Mouse (Mus musculus): ENCODE data around the gene Jak1. TPM values are rescaled to one million over a fixed set of nuclear protein-coding genes. Genes with fewer than 3 reads are reported as not detected.

Jak1 gene
- polyA plus RNA-seq, 3 experiments from 2014 or later = 317 to 371 (median 344) TPM

DNA sequence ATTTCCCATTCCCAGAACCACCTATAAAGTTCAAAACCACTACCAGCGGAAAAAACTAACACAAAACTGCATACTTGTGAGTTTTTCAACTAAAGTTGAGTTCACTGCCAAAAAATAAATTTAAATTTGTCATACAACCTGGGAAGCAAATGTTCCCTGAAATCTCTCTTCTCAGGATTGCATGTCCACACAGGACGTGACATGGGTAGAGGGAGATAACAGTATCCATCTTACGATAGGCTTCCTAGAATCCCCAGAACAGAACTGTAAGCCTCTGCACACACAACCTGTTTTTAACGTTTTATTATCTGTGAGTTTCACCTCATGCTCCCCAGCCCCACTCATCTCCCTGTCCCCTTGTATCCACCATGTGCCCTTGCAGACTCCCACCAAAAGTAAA is 26.5 kb downstream of the Jak1 start:
- ATAC-seq = no peak

DNA sequence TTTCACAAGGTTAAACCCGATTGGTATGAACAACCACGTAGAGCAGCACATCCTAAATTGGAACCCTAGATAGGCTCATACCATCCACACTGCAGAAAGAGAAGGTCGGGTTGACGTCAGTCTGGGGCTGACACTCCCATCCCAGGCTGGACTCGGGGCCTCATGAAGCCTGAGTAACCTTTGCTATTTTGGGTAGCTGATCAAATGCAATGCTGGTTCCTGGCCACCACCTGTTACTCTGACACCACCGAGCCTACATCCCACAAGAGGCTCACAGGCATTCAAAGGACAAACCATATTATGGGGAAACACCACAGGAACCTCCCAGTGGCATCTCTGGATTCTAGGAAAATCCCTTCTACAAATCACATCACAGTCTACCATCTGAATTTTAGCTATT is 28.3 kb downstream of the Jak1 start:
- no peak for ATAC-seq

- no peak for ATAC-seq
Measured at GRCm38 (mm10) chr4:101235964-101236363, 29.1 kb downstream of the Jak1 start.

- no peak for ATAC-seq
Measured at GRCm38 (mm10) chr4:101234753-101235152, 30.3 kb downstream of the Jak1 start.

- ATAC-seq = no peak
Measured at GRCm38 (mm10) chr4:101234332-101234731, 30.8 kb downstream of the Jak1 start.

DNA sequence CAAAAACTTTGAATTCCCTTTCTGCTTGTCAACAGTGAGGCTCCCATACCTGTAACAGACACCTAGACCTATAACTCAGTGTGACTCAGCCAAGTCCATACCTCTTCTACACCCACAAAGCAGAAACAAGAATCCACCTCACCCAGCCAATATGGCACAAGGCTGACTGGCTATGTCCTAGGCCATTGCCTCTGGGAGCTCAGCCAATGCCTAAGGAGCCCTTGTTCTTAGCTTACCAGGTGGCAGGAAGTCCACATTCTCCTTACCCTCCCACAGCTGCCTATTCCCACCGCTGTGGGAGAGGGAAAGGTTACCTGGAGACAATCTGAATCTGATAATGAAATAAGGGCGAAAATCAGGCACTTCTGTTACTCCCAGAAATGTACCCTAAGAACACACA is 34.5 kb downstream of the Jak1 start:
- ATAC-seq = no peak

DNA sequence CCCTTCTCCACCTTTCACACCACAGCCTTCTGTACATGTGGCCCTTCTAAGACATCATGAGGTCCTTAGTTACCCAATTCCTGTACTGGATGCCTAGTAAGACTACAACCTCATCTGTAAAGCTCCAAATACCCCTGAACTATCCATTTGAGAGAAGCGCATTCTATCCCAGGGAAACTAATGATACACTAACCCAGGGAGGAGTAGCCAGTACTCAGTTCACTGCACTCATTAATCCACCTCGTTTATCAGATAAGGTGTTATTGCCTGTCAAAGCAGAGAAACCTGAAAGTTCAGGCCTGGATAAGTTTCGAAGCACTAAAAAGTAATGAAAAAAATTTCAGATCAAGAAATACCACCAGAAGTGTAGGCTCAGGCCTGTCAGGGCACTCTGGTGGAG is 37.7 kb downstream of the Jak1 start:
- no peak for ATAC-seq

DNA sequence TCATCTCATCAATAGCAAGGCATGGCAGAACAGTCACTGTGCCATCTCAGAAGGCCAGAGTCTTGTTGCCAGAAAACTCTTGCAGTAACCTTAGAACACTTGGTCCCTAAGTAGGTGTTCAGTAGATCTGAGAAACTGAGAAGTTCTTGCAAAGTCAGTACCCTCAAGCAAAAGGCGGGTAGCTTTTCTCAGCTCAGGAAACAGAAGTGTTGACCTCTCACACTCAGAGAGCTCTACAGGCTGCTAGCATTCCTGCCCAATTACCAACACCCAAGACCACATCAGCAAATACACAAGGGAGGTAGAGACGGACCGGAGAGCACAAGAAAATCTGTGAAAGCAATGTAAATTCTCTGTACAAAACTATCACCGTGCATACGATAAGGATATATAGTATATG is 39.1 kb downstream of the Jak1 start:
- ATAC-seq = no peak

- no peak for ATAC-seq
Measured at GRCm38 (mm10) chr4:101220946-101221345, 44.1 kb downstream of the Jak1 start.

GRCm38 (mm10) chr4:101219839-101220238 is 45.2 kb downstream of the Jak1 start:
- ATAC-seq = no peak

GRCm38 (mm10) chr4:101217026-101217540 is 48.0 kb downstream of the Jak1 start:
- peak; percentile 57 for ATAC-seq

- no peak for ATAC-seq
Measured at GRCm38 (mm10) chr4:101216286-101216685, 48.8 kb downstream of the Jak1 start.

- ATAC-seq = peak; percentile 78
Measured at GRCm38 (mm10) chr4:101213477-101213876, 51.6 kb downstream of the Jak1 start.

DNA sequence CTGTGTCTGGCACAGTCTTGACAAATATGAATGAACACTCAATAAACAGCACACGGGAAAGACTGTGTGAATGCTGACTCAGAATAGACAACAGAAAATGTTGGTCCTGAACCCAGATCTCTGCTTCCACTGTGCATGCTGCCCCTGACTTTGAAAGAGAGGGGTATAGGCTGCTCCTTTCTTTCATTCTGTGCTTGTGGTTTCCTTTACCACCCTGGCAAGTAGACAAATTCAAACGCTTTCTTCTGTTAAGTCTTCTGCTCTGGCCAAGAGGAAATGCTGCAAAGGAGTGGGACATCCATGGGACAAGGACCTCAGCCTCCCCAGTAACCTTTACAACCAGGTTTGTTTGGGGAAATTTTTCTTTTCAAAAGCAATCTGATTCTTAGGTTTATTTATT is 57.6 kb downstream of the Jak1 start:
- no peak for ATAC-seq

DNA sequence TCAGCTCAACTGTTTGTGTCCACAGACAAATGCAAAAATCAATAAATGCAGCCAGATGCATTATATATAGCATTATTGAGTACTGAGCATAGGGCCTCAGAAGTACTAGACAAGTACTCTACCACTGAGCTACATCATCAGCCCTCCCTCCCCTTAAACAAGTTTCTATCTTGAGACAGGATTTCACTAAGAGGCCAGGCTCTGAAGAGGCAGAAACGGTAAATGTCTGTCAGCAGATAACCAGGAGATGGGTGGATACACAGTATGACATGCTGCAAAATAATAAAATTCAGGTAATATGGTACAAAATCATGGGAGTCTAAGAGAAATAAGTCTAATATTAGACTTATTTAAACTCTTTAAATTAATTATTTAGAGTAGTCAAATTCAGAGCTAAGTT is 61.6 kb downstream of the Jak1 start:
- no peak for ATAC-seq

DNA sequence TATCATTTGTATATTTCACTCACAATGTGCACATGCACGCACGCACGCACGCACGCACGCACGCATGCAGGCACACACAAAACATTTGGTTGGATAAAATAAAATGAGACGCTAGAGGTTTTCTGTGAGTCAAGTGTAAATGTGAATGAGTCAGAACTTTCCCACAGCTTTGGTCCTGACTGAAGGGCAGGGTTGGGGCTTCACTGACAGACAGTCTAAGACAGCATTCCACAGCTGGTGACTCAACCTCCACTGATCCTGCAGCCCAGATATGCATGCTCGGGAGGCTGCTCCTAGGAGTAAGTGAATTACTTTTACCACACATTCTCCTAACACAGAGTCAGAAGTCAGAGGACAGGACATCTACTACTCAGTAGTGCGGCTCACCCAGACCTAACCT is 62.5 kb downstream of the Jak1 start:
- ATAC-seq = peak; percentile 30

GRCm38 (mm10) chr4:101199433-101200081 is 65.5 kb downstream of the Jak1 start:
- ATAC-seq = peak; percentile 71

DNA sequence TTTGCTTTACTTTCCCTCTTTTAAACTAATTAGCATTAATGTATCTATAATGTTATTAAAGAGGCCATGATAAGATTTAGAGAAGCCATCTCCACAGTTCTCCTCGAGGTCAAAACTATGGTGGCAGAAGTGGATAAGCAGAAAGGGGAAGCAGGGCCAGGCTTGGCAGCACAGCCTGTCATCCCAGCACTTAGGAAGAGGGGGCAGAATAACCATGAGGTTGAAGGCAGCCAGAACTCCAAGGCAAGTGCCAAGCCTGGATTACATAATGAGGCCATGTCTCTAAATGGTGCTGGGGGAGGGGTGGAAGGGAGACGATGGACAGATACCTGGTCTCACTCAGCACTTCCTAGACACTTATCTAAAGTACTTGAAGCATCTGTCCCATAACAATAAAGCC is 66.7 kb downstream of the Jak1 start:
- no peak for ATAC-seq

DNA sequence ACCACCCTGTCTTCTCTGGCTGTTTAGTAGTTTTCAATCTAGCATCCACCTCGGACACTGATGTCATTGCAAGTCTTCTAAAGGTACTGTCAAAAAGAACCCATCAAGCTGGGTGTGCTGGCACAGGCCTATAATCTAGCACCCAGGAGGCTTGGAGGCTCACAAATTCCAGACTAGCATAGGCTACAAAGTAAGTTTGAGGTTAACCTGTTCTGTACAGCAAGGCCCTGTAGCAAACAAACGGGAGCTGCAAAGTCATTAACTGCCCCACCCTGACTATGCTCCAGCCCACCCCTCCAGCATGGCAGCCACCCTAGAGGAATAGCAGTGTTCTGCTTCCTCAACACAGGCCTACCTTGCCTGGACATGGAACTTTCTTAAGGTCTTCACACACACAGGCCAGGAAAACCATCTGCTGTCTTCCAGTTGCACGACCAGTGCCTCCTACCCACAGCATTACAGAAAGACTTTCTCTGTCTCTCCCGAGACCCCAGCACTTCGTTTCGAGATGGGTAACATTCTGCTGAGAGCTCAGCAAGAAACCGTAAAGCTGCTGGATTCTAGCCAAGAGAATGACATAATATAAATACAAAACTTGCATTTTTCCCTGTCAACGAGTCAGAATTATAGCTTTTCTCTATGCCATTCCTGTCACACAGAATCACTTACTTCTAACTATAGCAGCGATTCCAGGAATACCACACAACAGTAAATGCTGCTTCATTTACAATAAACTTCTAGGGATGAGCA is 67.5 kb downstream of the Jak1 start:
- no peak for ATAC-seq

DNA sequence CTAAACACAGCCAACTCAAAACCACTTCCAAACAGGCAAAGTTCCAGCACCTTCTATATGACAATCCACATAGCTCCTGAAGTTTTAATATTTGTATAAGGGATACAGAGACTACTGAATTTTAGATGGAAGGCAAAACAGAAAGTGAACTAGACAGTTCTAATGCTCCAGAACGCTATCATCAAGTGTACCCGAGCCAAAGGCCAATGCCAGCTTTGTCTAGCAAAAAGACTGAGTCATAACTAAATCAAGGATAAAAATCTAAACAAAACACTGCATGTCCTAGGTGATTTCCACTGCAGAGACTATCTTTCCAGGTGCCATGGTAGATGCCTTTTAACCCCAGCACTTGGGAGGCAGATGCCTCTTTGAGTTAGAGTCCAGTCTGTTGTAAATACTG is 68.7 kb downstream of the Jak1 start:
- no peak for ATAC-seq

- peak; percentile 76 for ATAC-seq
Measured at GRCm38 (mm10) chr4:101194170-101194569, 70.9 kb downstream of the Jak1 start.

- peak; percentile 19 for ATAC-seq
Measured at GRCm38 (mm10) chr4:101192241-101192976, 72.7 kb downstream of the Jak1 start.

GRCm38 (mm10) chr4:101187381-101187780 is 77.7 kb downstream of the Jak1 start:
- ATAC-seq = peak; percentile 78

DNA sequence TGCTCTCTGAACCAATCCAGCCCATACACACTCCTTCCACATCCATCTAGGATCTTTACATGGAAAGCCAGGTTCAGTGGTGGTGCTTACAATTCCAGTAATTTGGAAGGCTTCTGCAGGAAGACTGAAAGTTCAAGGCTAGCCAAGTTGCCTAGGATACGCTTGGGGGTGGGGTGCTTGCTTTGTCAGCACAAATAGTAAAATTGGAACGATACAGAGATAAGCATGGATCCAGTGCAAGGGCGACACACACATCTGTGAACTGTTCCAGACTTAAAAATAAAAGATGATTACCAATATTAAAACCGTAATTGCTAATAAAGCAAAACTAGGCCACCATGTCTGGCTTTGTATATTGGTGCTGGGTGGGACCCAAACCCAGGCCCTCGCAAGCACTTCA is 78.5 kb downstream of the Jak1 start:
- no peak for ATAC-seq
